Mouse (Mus musculus): ENCODE results near the gene Nae1.
"Not testable (repeated sequence)": the region's sequence is repeated elsewhere in the genome, so short reads cannot be mapped to it uniquely, and the experiment has no call there.

The Nae1 gene

GRCm38 (mm10) chr8:104533971-104534778 lies at the start of gene Nae1, which contains the start of gene Car7:
Nae1 (minus strand) TSS chr8:104534637.
Car7 (plus strand) TSS chr8:104534689.
- peak; percentile 94 to 96 for DNase-seq (ENCODE audit: low spot score in 2 of 2)

DNA sequence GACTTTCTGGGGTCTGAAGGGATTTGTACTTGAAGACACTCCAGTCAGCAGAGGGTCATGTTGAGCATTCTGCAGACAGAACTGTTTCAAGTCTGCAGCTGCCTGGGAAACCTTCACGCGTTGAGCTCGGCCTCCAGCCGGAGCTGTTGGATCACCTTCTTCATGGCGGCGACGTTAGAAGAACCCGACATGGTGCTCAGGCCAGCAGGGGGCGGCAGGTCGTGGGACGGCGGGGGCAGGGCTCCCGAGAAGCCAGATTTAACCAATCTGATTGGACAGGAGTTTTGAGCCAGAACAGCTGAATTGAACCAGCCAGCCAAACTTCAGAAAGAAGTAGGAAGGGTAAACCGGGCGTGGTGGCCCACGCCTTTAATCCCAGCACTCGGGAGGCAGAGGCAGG lies 43.2 kb upstream of the Nae1 start:
- not testable (repeated sequence) for DNase-seq (ENCODE audit: low spot score in 2 of 2)

GRCm38 (mm10) chr8:104576820-104577219 lies 42.4 kb upstream of the Nae1 start:
- DNase-seq (ENCODE audit: low spot score in 2 of 2) = no peak

DNA sequence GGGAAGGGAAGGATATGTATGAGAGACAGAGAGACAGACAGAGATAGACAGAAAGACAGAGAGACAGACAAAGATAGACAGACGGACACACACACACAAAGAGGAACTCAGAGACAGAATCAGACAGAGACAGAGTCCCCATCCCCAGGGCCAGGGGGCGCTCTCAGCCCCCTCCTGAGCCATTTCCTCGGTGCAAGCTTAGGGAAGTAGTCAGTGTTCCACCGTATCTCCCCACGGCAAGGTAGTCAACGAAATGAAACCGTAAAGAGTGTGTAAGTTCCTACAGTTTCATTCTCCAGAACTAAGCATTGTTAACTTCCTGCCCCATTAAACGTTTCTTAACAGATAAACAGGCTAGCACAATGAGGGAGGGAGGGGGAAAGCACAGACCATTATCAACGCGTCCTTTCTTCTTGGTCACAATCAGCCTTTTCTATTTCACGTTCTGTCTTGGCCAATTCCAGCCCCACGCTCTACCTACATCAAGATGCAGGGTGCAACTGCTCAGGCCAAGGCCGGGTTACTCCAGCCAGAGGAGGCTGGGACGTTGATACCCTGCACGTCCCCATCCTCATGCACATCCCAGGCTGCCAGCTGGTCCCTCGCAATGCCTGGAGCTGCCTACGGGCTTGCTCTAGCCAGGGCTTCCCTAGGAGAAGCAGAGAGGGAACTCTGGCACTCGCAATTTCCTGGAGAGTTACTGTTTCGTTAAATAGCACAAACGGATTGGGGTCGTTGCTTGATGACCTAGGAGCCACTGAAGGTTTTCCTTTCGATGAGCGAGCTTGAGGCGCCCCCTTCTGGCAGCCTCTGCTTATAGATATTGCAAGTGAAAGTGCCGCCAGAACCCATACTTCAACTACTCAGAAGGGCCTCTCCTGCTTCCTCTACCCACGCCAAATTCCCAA lies 36.3 kb upstream of the Nae1 start:
- DNase-seq (ENCODE audit: low spot score in 2 of 2) = peak; percentile 85

DNA sequence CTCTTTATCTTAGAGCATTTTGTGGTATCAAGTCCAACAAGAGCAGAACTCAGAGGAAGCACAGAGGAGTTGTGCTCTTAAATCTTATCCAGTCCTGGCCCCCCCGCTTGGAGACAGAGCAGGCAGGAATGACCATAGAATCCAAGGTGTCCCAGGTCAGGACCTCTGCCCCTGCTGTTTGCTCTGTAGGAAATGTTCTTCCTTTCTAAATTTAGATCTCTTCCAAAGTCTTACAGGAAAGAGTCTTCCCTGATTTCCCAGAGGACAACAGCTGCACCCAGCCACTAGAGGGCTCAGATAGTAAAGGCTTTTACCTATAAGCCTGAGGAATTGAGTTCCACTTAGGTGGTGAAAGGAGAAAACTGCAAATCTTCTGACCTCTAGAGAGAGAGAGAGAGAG lies 35.1 kb upstream of the Nae1 start:
- DNase-seq (ENCODE audit: low spot score in 2 of 2) = no peak

DNA sequence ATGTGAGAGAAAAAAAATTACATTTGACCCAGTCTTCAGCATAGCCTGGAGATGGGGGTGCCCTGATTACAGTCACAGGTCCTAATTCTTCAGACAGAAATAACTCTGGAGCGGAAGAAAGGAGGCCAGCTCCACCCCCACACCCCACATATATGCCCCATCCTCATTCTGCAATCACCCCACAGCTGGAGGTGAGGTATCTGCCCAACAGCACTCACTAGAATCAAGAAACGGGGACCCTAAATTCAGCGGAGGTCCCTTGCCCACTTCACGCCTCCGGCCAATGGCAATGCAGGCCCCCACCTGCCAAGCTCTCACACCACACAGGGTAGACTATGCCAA lies 31.0 kb upstream of the Nae1 start:
- no peak for DNase-seq (ENCODE audit: low spot score in 2 of 2)

DNA sequence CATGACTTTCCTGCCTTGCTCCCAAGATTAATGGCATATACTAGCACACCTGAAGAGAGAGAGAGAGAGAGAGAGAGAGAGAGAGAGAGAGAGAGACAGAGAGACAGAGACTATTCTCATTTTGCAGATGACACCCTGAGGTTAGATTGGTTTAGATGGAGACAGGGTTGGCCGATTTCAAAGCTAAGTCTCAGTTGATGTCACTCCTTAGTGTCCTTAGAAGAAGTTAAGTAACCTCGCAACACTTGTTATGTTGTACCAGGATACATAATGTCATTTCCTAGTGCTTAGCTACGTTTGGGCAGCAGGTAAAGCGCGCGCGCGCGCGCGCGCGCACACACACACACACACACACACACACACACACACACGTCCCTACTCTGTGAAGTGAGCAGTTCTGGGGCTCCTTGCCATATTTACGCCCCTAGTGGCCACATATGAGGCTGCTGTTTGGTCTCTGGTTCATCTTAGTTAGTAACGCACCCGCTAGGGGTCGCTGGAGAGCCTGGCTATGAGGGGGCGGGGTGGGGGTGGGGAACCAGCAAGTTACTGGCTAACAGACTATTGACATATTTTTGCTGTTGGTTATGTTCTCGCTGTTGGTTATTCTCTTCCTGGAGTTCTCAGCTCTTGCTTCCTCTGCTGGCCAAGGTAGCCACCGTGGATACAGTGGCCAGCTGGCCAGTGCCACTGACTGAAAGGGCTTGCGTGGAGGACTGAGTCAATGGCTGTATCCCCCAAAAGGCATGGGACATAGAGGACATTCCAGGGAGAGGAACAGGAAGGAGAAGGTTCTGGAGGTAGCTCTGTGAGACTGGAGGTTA lies 30.4 kb upstream of the Nae1 start:
- DNase-seq (ENCODE audit: low spot score in 2 of 2) = peak; percentile 72 to 82

GRCm38 (mm10) chr8:104560731-104561130 lies 26.3 kb upstream of the Nae1 start:
- no peak for DNase-seq (ENCODE audit: low spot score in 2 of 2)

DNA sequence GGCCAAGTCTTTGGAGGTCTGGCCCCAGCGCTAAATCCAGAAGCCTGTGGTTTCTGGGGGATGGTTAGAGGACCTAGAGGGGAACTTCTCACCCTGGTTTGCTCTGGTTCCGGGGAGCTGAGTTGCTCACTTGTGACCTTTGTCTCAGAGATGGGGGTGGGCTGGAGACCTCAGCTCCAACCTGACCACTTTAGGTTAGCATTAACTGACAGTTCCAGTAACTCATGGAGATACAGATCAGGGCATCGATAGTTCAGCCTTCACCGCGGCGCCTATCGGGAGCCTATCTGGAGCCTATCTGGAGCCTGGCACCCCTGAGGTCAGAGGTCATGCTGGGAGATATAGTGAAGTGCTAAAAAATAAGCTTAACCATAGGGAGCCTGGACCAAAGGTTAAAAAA lies 22.8 kb upstream of the Nae1 start:
- no peak for DNase-seq (ENCODE audit: low spot score in 2 of 2)

GRCm38 (mm10) chr8:104555191-104555590 lies 20.8 kb upstream of the Nae1 start:
- no peak for DNase-seq (ENCODE audit: low spot score in 2 of 2)

DNA sequence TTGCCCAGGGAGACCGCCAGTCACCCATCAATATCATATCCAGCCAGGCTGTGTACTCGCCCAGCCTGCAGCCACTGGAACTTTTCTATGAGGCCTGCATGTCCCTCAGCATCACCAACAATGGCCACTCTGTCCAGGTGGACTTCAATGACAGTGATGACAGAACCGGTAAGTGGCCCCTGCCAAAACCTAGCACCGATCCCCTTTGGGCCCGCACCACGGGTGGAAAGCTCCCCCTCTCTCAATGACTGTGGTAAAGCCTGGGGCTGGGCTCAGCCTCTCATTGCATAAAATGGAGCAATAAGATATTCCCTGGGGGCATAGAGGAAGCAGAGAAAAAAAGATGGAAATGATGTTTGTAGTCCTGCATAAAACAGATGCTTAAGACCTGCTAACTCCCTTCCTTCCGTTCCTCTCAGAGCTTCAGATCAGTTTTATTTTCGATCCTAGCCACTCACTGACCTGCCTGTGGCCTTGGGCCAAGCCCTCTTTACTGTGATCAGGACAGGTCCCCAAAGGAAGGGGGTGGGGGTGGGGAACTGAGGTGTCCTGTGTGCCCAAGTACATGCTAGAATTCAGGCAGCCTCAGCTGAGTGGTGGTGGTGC lies 9.1 kb upstream of the Nae1 start:
- no peak for DNase-seq (ENCODE audit: low spot score in 2 of 2)

DNA sequence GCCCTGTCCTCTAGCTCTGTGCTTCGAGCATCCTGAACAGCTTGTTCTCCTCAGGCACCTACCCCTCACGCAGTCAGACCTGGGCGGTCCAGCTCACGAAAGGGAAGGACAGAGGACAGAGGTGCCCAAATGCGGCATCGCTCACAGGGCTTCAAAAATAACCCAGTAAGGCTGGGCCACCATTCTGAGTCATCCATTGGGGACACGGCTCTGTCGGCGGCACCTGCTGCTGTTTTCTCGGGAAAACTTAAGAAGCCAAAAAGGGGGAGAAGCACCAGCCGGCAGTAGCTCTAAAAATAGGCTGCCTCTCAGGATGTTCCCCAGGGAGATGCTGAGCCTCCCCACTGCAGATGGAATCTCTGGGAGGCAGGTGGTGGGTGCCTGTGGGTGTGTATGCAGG lies 7.7 kb upstream of the Nae1 start:
- peak; percentile 82 to 89 for DNase-seq (ENCODE audit: low spot score in 2 of 2)

GRCm38 (mm10) chr8:104541515-104541880 lies 7.1 kb upstream of the Nae1 start:
- no peak for DNase-seq (ENCODE audit: low spot score in 2 of 2)

- DNase-seq (ENCODE audit: low spot score in 2 of 2) = peak; percentile 49 to 64
Observed at GRCm38 (mm10) chr8:104540710-104541514, 6.5 kb upstream of the Nae1 start.

- no peak for DNase-seq (ENCODE audit: low spot score in 2 of 2)
Observed at GRCm38 (mm10) chr8:104540238-104540637, 5.8 kb upstream of the Nae1 start.

DNA sequence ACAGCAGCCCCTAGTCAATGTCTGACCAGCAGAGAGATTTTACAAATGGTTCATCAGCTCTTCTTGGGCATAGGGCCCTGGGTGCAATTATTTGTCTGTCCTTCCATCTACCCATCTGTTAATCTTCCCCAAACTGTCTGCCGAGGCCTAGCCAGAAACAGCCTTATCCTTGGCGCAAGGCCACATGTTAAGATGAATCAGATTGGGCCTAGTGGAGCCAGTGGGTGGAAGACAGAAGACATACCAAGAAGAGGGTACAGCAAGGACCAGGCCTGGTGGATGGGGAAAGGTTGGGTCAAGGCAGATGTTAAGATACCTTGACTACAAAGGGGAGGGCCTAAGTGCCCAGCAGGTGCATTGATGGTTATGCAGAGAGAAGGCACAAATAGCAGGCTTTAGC lies 5.1 kb upstream of the Nae1 start:
- DNase-seq (ENCODE audit: low spot score in 2 of 2) = peak; percentile 56 to 71

- DNase-seq (ENCODE audit: low spot score in 2 of 2) = peak in 1 of 2 experiments; percentile 34
Observed at GRCm38 (mm10) chr8:104538896-104539295, 4.5 kb upstream of the Nae1 start.

GRCm38 (mm10) chr8:104536028-104536427 lies 1.6 kb upstream of the Nae1 start:
- DNase-seq (ENCODE audit: low spot score in 2 of 2) = no peak

DNA sequence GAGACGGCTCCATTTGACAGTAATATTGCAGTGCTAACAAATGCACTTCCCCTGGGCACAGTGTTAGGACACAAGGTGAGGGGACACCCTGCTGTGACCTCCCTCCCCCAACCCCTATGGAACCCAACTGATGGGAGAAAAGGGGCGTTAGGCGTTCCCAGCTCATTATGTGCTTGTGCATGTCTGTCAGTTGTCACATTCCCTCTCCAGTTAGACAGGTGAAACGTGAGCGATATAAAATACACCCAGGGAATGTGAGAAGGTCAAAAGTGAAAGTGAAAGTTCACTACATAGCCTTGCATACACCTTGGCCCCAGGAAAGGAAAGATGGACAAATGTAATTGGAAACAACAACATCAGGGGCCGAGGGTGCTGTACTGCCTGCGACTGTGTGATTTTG lies 941 bp upstream of the Nae1 start:
- DNase-seq (ENCODE audit: low spot score in 2 of 2) = no peak

- peak in 1 of 2 experiments; percentile 42 for DNase-seq (ENCODE audit: low spot score in 2 of 2)
Observed at GRCm38 (mm10) chr8:104534779-104535141, 323 bp upstream of the Nae1 start.

GRCm38 (mm10) chr8:104533551-104533950 lies 886 bp downstream of the Nae1 start:
- DNase-seq (ENCODE audit: low spot score in 2 of 2) = no peak

Data from frontal cortex, postnatal 36 days (tissue).